Mouse (Mus musculus): ENCODE measurements around the gene Pelp1.

DNA sequence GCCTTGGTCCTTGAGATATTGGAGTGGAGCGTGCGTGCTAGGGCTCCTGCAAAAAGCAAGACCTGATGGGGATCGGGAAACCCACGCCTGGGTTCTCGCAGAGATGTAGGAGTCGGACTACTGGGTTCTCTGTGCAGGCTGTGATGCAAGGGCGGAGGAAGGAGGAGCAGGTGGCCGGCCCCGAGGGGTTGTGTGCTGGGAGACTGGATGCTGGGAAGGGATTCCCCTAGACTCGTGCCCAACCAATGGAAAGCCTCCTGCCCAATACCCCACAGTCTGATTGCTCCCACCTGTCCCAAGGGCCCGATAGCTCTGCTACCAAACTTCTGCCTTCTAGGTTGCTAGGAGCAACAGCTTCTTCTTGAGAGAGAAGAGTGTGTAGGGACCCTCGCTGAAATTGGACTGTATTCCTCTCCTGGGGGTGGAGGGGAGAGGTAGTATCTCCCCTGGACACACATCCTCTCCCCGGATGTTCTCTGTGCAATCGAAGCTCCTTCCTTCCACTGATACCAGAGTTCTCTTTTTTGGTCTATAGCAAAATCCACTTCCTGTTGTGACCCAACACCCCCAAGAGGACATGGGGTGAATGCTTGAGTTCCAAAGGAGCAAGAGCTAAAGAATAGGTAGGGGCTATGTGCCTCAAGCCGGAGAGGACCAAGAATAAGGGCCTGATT, 23.2 kb upstream of the Pelp1 start:
- TF ChIP-seq POLR2A (IDR thresholded peaks at IDR 0.05; ENCODE audit: insufficient read depth, low read length) (no peak), EP300 (IDR thresholded peaks at IDR 0.05; ENCODE audit: insufficient read depth, low read depth, low read length) (no peak), CTCF (IDR thresholded peaks at IDR 0.05; ENCODE audit: low read depth, low read length) (no peak)

Data from ES-Bruce4 (cell line).